Mouse (Mus musculus) stomach, postnatal 0 days (tissue): Measurements from ENCODE around the gene Ano1. TPM values are rescaled to one million over a fixed set of nuclear protein-coding genes. Genes with fewer than 3 reads are reported as not detected.
A peak's percentile ranks its signal among the peaks of the same experiment; 100 is the strongest.

Experiments
- ATAC-seq: fragments of 200-750 bp; cut with Nextera tagmentation; 2 replicates; pipeline ENCODE4 v1.8.0; 2017; ENCODE audit not compliant: low FRiP score, low TSS enrichment
- DNase-seq: peaks from one replicate; pipeline ENCODE4 v3.0.0-alpha.2; 2016; ENCODE audit warnings: low spot score
- H3K27ac ChIP-seq: fragments of 300-500 bp; sonication (generic); replicated peaks from 2 replicates; pipeline ENCODE4 v1.5.1; 2014; ENCODE audit warnings: mild to moderate bottlenecking, control low read depth
- H3K27me3 ChIP-seq: fragments of 300-500 bp; sonication (generic); 2 replicates; pipeline ENCODE4 v1.6.1; 2014; ENCODE audit warnings: low read length; ENCODE audit not compliant: control insufficient read depth, insufficient read depth
- H3K36me3 ChIP-seq: fragments of 300-500 bp; sonication (generic); 2 replicates; pipeline ENCODE4 v1.6.1; 2014; ENCODE audit warnings: low read length, mixed read lengths; ENCODE audit not compliant: control insufficient read depth, insufficient read depth
- H3K4me1 ChIP-seq: fragments of 300-500 bp; sonication (generic); replicated peaks from 2 replicates; pipeline ENCODE4 v1.6.1; 2014; ENCODE audit warnings: antibody characterized with exemption; ENCODE audit not compliant: control insufficient read depth, insufficient read depth
- H3K4me2 ChIP-seq: fragments of 300-500 bp; sonication (generic); replicated peaks from 2 replicates; pipeline ENCODE4 v1.6.1; 2014; ENCODE audit warnings: low read depth, mild to moderate bottlenecking, control low read depth, moderate library complexity
- H3K4me3 ChIP-seq: fragments of 300-500 bp; sonication (generic); 2 replicates; pipeline ENCODE4 v1.5.1; 2014; ENCODE audit warnings: low read depth, low read length, control low read depth
- H3K9ac ChIP-seq: fragments of 300-500 bp; sonication (generic); 2 replicates; pipeline ENCODE4 v1.6.1; 2014; ENCODE audit warnings: mild to moderate bottlenecking, low read length, control low read depth, mixed read lengths
- H3K9me3 ChIP-seq: fragments of 300-500 bp; sonication (generic); 2 replicates; pipeline ENCODE4 v1.6.1; 2016; ENCODE audit warnings: low read length; ENCODE audit not compliant: control insufficient read depth
- CTCF ChIP-seq: IDR thresholded peaks from 2 replicates; pipeline ENCODE4 v1.5.1; 2016; ENCODE audit warnings: antibody characterized with exemption, low read depth, mild to moderate bottlenecking, moderate library complexity
- EP300 ChIP-seq: optimal IDR thresholded peaks from 2 replicates; pipeline ENCODE3; 2016; ENCODE audit warnings: antibody characterized with exemption
- WGBS: fragments of 180-500 bp; shearing (Covaris S2); extraction: QIAGEN DNeasy Blood & Tissue Kit; methylation state at CpG from one replicate; pipeline ENCODE4 v1.1.7; 2014; 5-methylcytosine and 5-hydroxymethylcytosine counted together
- polyA plus RNA-seq: library from polyadenylated mRNA; unstranded; fragments of >200 nt; fragmentation: Nextera tagmentation; extraction: Ambion mirVana; gene quantifications from 2 replicates; pipeline ENCODE4 v1.2.1, GENCODE M21; 2015

Ano1 gene
- polyA plus RNA-seq, 1 experiment from 2014 or later, result 32.4 TPM

GRCm38 (mm10) chr7:144668603-144669278, 83.0 kb downstream of the Ano1 start:
- H3K4me2 ChIP-seq, result no peak overlapping the region
- WGBS, result 39% methylated on average over 7 of the region's 7 CpGs
- H3K27ac ChIP-seq, result no peak overlapping the region
- H3K4me3 ChIP-seq, result no peak overlapping the region
- no peaks in the 10 kb centered on the region for H3K9me3 ChIP-seq
- H3K27me3 ChIP-seq, result no peaks in the 10 kb centered on the region
- no peak for ATAC-seq
- TF ChIP-seq CTCF, result no peak
- TF ChIP-seq EP300, result no peak
- H3K36me3 ChIP-seq, result no peaks in the 10 kb centered on the region; the same call in 1 of the 2 replicates
- no peaks in the 10 kb centered on the region for H3K4me1 ChIP-seq
- DNase-seq, result no peak
- no peak overlapping the region for H3K9ac ChIP-seq

DNA sequence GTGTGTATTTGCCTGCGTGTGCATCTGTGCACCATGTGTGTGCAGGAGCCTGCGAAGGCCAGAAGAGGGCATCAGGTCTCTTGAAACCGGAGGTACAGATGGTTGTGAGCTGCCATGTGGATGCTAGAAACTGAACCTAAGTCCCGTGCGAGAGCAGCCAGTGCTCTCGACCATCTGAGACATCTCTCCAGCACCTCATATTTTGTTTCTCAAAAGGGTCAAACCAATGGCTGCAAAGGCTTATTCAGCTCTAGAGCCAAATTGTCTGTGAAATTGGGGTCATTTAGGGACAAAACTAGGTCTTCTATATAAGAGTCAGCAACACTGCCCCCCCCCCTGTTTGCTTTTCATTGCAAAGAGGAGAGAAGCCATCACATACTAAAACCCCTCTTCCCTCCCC, 84.7 kb downstream of the Ano1 start:
- H3K36me3 ChIP-seq, result no peaks in the 10 kb centered on the region; the same call in 1 of the 2 replicates
- no peak for ATAC-seq
- no peaks in the 10 kb centered on the region for H3K4me1 ChIP-seq
- 94% methylated on average over 6 of the region's 6 CpGs for WGBS
- no peaks in the 10 kb centered on the region for H3K9me3 ChIP-seq
- no peak for DNase-seq
- TF ChIP-seq EP300, result no peak
- TF ChIP-seq CTCF, result no peak
- no peak overlapping the region for H3K4me2 ChIP-seq
- no peaks in the 10 kb centered on the region for H3K27me3 ChIP-seq
- H3K4me3 ChIP-seq, result no peak overlapping the region
- H3K27ac ChIP-seq, result no peak overlapping the region
- no peak overlapping the region for H3K9ac ChIP-seq

GRCm38 (mm10) chr7:144665585-144665984, 86.2 kb downstream of the Ano1 start:
- no peak overlapping the region for H3K27ac ChIP-seq
- H3K4me2 ChIP-seq, result no peak overlapping the region
- TF ChIP-seq CTCF (no peak), EP300 (no peak)
- no peak overlapping the region for H3K4me3 ChIP-seq
- no peak for DNase-seq
- no peaks in the 10 kb centered on the region for H3K4me1 ChIP-seq
- ATAC-seq, result no peak
- H3K27me3 ChIP-seq, result no peaks in the 10 kb centered on the region
- no peaks in the 10 kb centered on the region for H3K9me3 ChIP-seq
- H3K36me3 ChIP-seq, result no peaks in the 10 kb centered on the region; the same call in 1 of the 2 replicates
- WGBS, result 85% methylated on average over 3 of the region's 3 CpGs
- H3K9ac ChIP-seq, result no peak overlapping the region

- DNase-seq, result no peak
- Histone ChIP-seq H3K9ac (no peak overlapping the region), H3K4me2 (no peak overlapping the region), H3K36me3 (no peaks in the 10 kb centered on the region), H3K4me3 (no peak overlapping the region), H3K27ac (peak overlapping the region; percentile 45; the same call in 1 of the 2 replicates), H3K27me3 (no peaks in the 10 kb centered on the region), H3K9me3 (no peaks in the 10 kb centered on the region), H3K4me1 (no peaks in the 10 kb centered on the region)
- peak; percentile 44; the same call in 1 of the 2 replicates for ATAC-seq
- no peak for TF ChIP-seq EP300
- TF ChIP-seq CTCF, result no peak
- 41% methylated on average over 6 of the region's 6 CpGs for WGBS
These were observed 88.2 kb downstream of the Ano1 start for GRCm38 (mm10) chr7:144663566-144663965.

DNA sequence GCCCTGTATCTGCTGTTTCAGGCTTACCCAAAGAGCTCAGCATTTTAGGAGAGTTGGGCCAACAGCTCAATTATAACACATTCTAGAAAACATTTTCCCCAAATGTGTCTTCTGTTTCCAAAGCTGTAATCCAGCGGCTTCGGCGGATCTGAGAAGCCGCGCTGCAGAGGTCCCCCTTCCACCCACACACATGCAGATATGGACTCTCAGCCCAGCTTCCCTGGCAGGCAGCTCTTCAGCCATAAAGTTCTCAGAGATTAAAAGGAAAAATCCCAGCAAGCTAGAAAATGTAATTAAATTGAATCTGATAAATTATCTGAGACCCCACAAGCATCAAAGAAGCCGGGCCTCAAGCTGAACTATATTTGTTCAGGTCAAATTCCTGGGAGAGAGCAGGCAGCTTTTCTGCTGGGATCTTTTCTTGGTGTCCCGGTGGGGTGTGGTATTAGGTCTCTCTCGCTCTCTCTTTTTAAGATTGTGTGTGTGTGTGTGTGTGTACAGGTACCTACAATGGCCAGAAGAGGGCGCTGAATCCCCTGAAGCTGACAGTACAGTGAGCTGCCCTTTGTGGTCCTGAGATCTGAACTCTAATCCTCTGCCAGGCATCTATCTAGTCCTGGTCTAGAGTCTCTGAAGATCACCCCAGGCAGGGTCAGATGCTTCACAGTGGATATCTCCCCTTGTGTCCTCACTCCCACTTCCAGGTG, 95.4 kb downstream of the Ano1 start:
- Histone ChIP-seq H3K9ac (no peak overlapping the region), H3K27me3 (no peaks in the 10 kb centered on the region), H3K9me3 (no peaks in the 10 kb centered on the region), H3K4me3 (no peak overlapping the region), H3K27ac (0 out of 2 replicates have a peak overlapping the region, but pooled peaks have one; percentile 4), H3K4me2 (no peak overlapping the region), H3K36me3 (no peaks in the 10 kb centered on the region), H3K4me1 (no peaks in the 10 kb centered on the region)
- no peak for DNase-seq
- 51% methylated on average over 9 of the region's 9 CpGs for WGBS
- ATAC-seq, result 0 out of 2 replicates have a peak, but pooled peaks have one; percentile 14
- peak; percentile 51 for TF ChIP-seq CTCF
- TF ChIP-seq EP300, result peak; percentile 29
